Mouse (Mus musculus) heart, adult 2 months (tissue): ENCODE results near the gene Gm45062.

Experiments
- EP300 ChIP-seq: fragments of 200-500 bp; IDR thresholded peaks from 2 replicates; pipeline ENCODE4 v1.6.1; 2011; ENCODE audit warnings: low read depth, low read length, control low read depth; ENCODE audit not compliant: insufficient read depth
- POLR2A ChIP-seq: fragments of 200-500 bp; IDR thresholded peaks from 2 replicates; pipeline ENCODE4 v1.6.1; 2011; ENCODE audit warnings: mild to moderate bottlenecking, low read depth, low read length, control low read depth; ENCODE audit not compliant: insufficient read depth

- no peak for TF ChIP-seq POLR2A
- TF ChIP-seq EP300: no peak
Measured at GRCm38 (mm10) chr6:8430610-8431234, 171.5 kb downstream of the Gm45062 start.
